Mouse (Mus musculus): Measurements from ENCODE around the gene Prm2. TPM values are rescaled to one million over a fixed set of nuclear protein-coding genes. Genes with fewer than 3 reads are reported as not detected.

The Prm2 gene
- polyA plus RNA-seq (2015; fragmentation: Nextera tagmentation; extraction: Ambion mirVana) = not detected in 2 replicates

GRCm38 (mm10) chr16:10796034-10796433 is at the start of gene Prm2:
Gene Prm2, minus strand, starts transcription at chr16:10796134.
- Histone ChIP-seq H3K4me3 (ENCODE audit: low read depth, low read length) (no peak within 1 kb of the TSS), H3K4me1 (ENCODE audit: control insufficient read depth, insufficient read depth, low read length) (no peaks in the 10 kb centered on the region), H3K27ac (ENCODE audit: low read length) (no peak within 1 kb of the TSS), H3K27me3 (ENCODE audit: control insufficient read depth, insufficient read depth, low read depth, low read length) (no peaks in the 10 kb centered on the region; the same call in 1 of the 2 replicates), H3K4me2 (ENCODE audit: low read length) (no peak within 1 kb of the TSS), H3K36me3 (ENCODE audit: control insufficient read depth, insufficient read depth, low read length) (no peaks in the 10 kb centered on the region), H3K9ac (ENCODE audit: low read depth, low read length) (no peak within 1 kb of the TSS), H3K9me3 (replicated peaks; ENCODE audit: control insufficient read depth, low read length, poor library complexity, severe bottlenecking) (no peaks in the 10 kb centered on the region)
- no peak for ATAC-seq
- WGBS = 75% methylated on average over 6 of the region's 6 CpGs

GRCm38 (mm10) chr16:10844319-10844670 is 48.4 kb upstream of the Prm2 start:
- peaks cover 5% of the 10 kb centered on the region; the same call in 1 of the 2 replicates for H3K4me1 ChIP-seq (ENCODE audit: control insufficient read depth, insufficient read depth, low read length)
- H3K9ac ChIP-seq (ENCODE audit: low read depth, low read length) = no peak overlapping the region
- H3K27me3 ChIP-seq (ENCODE audit: control insufficient read depth, insufficient read depth, low read depth, low read length) = no peaks in the 10 kb centered on the region
- H3K27ac ChIP-seq (ENCODE audit: low read length) = no peak overlapping the region; the same call in 1 of the 2 replicates
- no peaks in the 10 kb centered on the region for H3K36me3 ChIP-seq (ENCODE audit: control insufficient read depth, insufficient read depth, low read length)
- H3K4me2 ChIP-seq (ENCODE audit: low read length) = peak overlapping the region; percentile 47; the same call in 1 of the 2 replicates
- H3K4me3 ChIP-seq (ENCODE audit: low read depth, low read length) = no peak overlapping the region
- no peaks in the 10 kb centered on the region for H3K9me3 ChIP-seq (replicated peaks; ENCODE audit: control insufficient read depth, low read length, poor library complexity, severe bottlenecking)
- no peak for ATAC-seq
- 70% methylated on average over 6 of the region's 6 CpGs for WGBS

DNA sequence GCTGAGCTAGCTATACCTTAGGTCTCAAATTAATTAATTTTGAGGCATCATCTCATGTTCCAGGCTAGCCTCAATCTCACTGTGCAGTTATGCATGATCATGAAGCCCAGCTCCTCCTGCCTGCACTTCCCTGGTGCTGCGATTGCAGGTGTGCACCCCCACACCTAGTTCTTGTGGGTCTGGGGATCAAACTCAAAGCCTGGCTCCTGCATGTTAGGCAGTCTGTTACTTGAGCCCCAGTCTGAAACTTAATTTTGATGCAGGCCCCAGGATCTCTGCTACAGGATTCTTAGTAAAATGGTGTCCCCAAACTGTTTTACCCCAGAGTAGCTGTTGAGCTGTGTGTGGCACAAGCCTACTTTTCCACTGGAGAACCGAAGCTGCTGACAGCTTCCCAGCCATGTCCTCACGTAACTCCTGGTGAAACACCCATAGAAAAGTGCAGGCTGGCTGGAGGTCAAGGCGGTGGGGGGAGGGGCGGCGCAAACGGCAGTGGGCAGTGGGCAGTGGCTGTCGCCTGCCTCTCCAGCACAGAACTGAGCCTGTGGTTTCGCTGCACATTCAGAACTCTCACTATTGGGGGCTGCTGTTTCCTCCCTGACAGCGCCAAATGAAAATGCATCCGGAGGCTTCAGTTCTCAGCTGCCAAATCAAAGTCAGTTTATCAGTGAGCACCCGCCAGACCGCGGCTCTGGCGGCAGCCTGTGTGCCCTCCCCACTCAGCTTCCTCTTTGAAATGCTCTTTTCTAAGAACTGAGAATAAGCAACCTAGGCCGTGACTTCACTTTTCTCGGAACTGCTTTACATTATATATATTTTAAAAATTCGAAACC is 47.8 kb upstream of the Prm2 start:
- Histone ChIP-seq H3K27me3 (ENCODE audit: control insufficient read depth, insufficient read depth, low read depth, low read length) (no peaks in the 10 kb centered on the region), H3K4me1 (ENCODE audit: control insufficient read depth, insufficient read depth, low read length) (peaks cover 5% of the 10 kb centered on the region; the same call in 1 of the 2 replicates), H3K4me3 (ENCODE audit: low read depth, low read length) (0 out of 2 replicates have a peak overlapping the region, but pooled peaks have one; percentile 4), H3K36me3 (ENCODE audit: control insufficient read depth, insufficient read depth, low read length) (no peaks in the 10 kb centered on the region), H3K9me3 (replicated peaks; ENCODE audit: control insufficient read depth, low read length, poor library complexity, severe bottlenecking) (no peaks in the 10 kb centered on the region), H3K9ac (ENCODE audit: low read depth, low read length) (0 out of 2 replicates have a peak overlapping the region, but pooled peaks have one; percentile 42), H3K27ac (ENCODE audit: low read length) (no peak overlapping the region; the same call in 1 of the 2 replicates), H3K4me2 (ENCODE audit: low read length) (peak overlapping the region; percentile 47)
- ATAC-seq = no peak
- WGBS = 22% methylated on average over 18 of the region's 18 CpGs

- H3K9ac ChIP-seq (ENCODE audit: low read depth, low read length) = no peak overlapping the region
- H3K27ac ChIP-seq (ENCODE audit: low read length) = no peak overlapping the region
- H3K27me3 ChIP-seq (ENCODE audit: control insufficient read depth, insufficient read depth, low read depth, low read length) = no peaks in the 10 kb centered on the region
- no peak overlapping the region for H3K4me2 ChIP-seq (ENCODE audit: low read length)
- no peaks in the 10 kb centered on the region for H3K9me3 ChIP-seq (replicated peaks; ENCODE audit: control insufficient read depth, low read length, poor library complexity, severe bottlenecking)
- no peaks in the 10 kb centered on the region for H3K36me3 ChIP-seq (ENCODE audit: control insufficient read depth, insufficient read depth, low read length)
- ATAC-seq = no peak
- H3K4me3 ChIP-seq (ENCODE audit: low read depth, low read length) = no peak overlapping the region
- H3K4me1 ChIP-seq (ENCODE audit: control insufficient read depth, insufficient read depth, low read length) = peaks cover 5% of the 10 kb centered on the region; the same call in 1 of the 2 replicates
- 81% methylated on average over 4 of the region's 4 CpGs for WGBS
Measured at GRCm38 (mm10) chr16:10842282-10842855, 46.4 kb upstream of the Prm2 start.

- no peaks in the 10 kb centered on the region for H3K27me3 ChIP-seq (ENCODE audit: control insufficient read depth, insufficient read depth, low read depth, low read length)
- no peak overlapping the region for H3K9ac ChIP-seq (ENCODE audit: low read depth, low read length)
- 81% methylated on average over 5 of the region's 14 CpGs for WGBS
- H3K36me3 ChIP-seq (ENCODE audit: control insufficient read depth, insufficient read depth, low read length) = no peaks in the 10 kb centered on the region
- no peak overlapping the region for H3K4me2 ChIP-seq (ENCODE audit: low read length)
- no peak overlapping the region for H3K27ac ChIP-seq (ENCODE audit: low read length)
- H3K4me1 ChIP-seq (ENCODE audit: control insufficient read depth, insufficient read depth, low read length) = peaks cover 9% of the 10 kb centered on the region
- H3K4me3 ChIP-seq (ENCODE audit: low read depth, low read length) = no peak overlapping the region
- no peaks in the 10 kb centered on the region for H3K9me3 ChIP-seq (replicated peaks; ENCODE audit: control insufficient read depth, low read length, poor library complexity, severe bottlenecking)
- ATAC-seq = no peak
Measured at GRCm38 (mm10) chr16:10840018-10840417, 44.1 kb upstream of the Prm2 start.

DNA sequence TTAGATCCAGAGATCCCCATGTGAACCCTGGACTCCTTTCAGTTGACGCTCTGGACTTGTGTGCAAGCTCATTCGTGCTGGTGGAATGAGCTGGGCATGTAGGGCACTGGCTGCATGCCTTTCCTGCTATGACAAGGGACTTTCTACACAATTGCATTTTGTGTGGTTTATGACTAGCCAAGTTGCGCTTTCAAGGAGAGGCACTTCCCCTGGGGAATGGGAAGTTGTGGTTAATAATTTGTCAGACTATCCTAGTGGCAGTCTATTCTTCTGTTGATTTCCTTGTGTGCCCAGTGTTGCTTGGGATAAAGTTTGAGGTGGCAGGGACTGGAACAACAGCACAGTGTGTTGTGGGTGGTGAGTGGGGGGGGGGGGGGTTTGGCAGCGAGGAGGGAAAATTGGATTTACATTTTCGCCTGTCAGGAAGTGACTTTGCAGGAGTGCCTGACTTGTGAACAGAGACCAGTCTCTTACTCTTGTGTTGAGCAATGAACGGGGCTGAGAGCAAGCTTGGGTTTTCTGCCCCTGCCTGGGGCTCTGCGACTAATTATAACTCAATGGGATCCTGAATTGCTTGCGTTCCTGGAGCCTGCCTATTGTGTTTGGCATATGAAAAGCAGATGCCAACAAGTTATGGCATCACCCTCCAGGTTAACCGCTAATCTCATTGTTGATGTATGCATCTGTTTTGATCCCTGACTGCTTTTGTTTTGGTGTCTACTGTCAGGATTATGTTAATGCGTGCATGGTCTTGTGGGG is 42.7 kb upstream of the Prm2 start:
- H3K9ac ChIP-seq (ENCODE audit: low read depth, low read length) = no peak overlapping the region
- H3K27me3 ChIP-seq (ENCODE audit: control insufficient read depth, insufficient read depth, low read depth, low read length) = no peaks in the 10 kb centered on the region
- no peak overlapping the region for H3K4me2 ChIP-seq (ENCODE audit: low read length)
- no peak overlapping the region for H3K4me3 ChIP-seq (ENCODE audit: low read depth, low read length)
- WGBS = 48% methylated on average over 9 of the region's 10 CpGs
- no peaks in the 10 kb centered on the region for H3K9me3 ChIP-seq (replicated peaks; ENCODE audit: control insufficient read depth, low read length, poor library complexity, severe bottlenecking)
- no peak overlapping the region for H3K27ac ChIP-seq (ENCODE audit: low read length)
- ATAC-seq = no peak
- H3K36me3 ChIP-seq (ENCODE audit: control insufficient read depth, insufficient read depth, low read length) = no peaks in the 10 kb centered on the region
- H3K4me1 ChIP-seq (ENCODE audit: control insufficient read depth, insufficient read depth, low read length) = peaks cover 10% of the 10 kb centered on the region

GRCm38 (mm10) chr16:10837903-10838302 is 42.0 kb upstream of the Prm2 start:
- H3K4me2 ChIP-seq (ENCODE audit: low read length) = no peak overlapping the region
- no peaks in the 10 kb centered on the region for H3K36me3 ChIP-seq (ENCODE audit: control insufficient read depth, insufficient read depth, low read length)
- WGBS = 83% methylated on average over 1 of the region's 1 CpGs
- H3K27me3 ChIP-seq (ENCODE audit: control insufficient read depth, insufficient read depth, low read depth, low read length) = no peaks in the 10 kb centered on the region
- no peak overlapping the region for H3K27ac ChIP-seq (ENCODE audit: low read length)
- no peaks in the 10 kb centered on the region for H3K9me3 ChIP-seq (replicated peaks; ENCODE audit: control insufficient read depth, low read length, poor library complexity, severe bottlenecking)
- no peak overlapping the region for H3K4me3 ChIP-seq (ENCODE audit: low read depth, low read length)
- ATAC-seq = no peak
- H3K9ac ChIP-seq (ENCODE audit: low read depth, low read length) = no peak overlapping the region
- H3K4me1 ChIP-seq (ENCODE audit: control insufficient read depth, insufficient read depth, low read length) = peaks cover 8% of the 10 kb centered on the region

DNA sequence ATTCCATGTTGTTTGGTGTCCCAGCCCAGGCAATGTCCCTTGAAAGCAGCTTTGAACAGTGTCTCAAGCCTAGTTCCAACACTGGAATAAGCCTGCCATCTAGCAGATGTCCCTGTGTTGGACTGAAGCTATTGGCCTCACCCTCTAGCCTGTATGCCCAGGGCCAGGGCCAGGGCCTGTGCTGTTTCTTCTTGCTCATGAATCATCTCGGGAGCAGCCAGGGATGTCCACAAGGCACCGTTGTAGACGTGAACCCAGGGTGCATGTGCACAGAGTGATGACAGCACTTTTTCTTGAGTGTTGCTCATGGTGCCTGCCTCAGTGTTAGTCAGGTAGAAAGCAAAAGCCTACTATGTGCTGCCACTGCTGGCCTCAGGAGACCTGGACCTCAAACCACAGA is 41.3 kb upstream of the Prm2 start:
- 90% methylated on average over 3 of the region's 3 CpGs for WGBS
- H3K36me3 ChIP-seq (ENCODE audit: control insufficient read depth, insufficient read depth, low read length) = no peaks in the 10 kb centered on the region
- no peak for ATAC-seq

More for the DNA sequence above, 41.3 kb upstream of the Prm2 start:
- no peak overlapping the region for H3K4me3 ChIP-seq (ENCODE audit: low read depth, low read length)
- H3K9ac ChIP-seq (ENCODE audit: low read depth, low read length) = no peak overlapping the region
- no peaks in the 10 kb centered on the region for H3K9me3 ChIP-seq (replicated peaks; ENCODE audit: control insufficient read depth, low read length, poor library complexity, severe bottlenecking)
- no peaks in the 10 kb centered on the region for H3K27me3 ChIP-seq (ENCODE audit: control insufficient read depth, insufficient read depth, low read depth, low read length)
- H3K27ac ChIP-seq (ENCODE audit: low read length) = no peak overlapping the region
- peaks cover 8% of the 10 kb centered on the region for H3K4me1 ChIP-seq (ENCODE audit: control insufficient read depth, insufficient read depth, low read length)
- H3K4me2 ChIP-seq (ENCODE audit: low read length) = no peak overlapping the region

Measured in midbrain, embryonic 16.5 days (tissue).